Mouse (Mus musculus): ENCODE data around the gene Ptpn14. TPM values are rescaled to one million over a fixed set of nuclear protein-coding genes. Genes with fewer than 3 reads are reported as not detected.

Ptpn14 gene
- total RNA-seq (2023; ENCODE audit: inconsistent age), result 19.8 to 26.9 TPM (median 22.5 TPM) in 4 replicates

DNA sequence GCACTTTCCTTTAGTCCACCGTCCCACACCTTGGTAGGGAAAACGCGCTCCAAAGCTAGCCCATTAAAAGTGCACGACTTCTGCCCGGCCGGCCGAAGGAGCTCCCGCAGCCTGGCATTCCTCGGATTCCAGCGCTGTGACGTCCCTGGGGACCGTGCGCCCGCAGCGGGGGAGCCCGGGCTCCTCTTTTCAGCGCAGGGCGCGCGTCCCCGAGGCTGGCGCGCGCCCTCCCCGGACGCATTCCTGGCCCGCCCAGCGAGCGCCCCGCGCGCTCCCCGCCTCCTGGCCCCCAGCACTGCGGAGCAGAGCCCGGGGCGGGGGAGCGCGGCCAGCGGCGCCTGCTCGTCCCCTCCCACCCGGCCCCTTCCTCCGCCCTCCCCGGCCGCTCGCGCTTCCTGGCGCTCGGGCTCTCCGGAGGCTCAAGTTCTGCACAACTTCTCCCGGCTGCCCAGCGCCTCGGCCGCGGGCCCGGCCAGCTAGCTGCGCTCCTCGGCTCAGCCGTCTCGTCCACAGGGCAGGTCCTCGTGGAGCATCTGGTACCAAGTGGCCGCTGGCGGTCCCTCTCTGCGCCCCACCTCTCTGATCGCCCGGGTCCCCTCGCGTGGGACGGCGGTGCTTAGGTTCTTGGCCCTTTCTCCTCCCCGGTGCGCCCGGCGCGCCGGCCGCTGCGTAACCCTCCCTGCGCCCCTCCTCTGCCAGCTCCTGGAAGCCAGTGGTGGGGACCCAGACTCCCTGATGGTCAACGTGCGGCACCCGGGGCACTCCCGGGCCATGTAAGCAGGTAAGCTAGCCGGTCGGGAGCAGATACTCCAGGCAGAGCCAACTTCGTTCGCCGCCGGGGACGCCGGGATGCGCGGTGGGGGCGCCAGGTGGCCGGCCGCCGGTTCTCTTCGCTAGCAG lies at the start of gene Ptpn14:
Gene Ptpn14 (plus strand): TSS at position 385 of the 900 bp plus-strand sequence.

DNA sequence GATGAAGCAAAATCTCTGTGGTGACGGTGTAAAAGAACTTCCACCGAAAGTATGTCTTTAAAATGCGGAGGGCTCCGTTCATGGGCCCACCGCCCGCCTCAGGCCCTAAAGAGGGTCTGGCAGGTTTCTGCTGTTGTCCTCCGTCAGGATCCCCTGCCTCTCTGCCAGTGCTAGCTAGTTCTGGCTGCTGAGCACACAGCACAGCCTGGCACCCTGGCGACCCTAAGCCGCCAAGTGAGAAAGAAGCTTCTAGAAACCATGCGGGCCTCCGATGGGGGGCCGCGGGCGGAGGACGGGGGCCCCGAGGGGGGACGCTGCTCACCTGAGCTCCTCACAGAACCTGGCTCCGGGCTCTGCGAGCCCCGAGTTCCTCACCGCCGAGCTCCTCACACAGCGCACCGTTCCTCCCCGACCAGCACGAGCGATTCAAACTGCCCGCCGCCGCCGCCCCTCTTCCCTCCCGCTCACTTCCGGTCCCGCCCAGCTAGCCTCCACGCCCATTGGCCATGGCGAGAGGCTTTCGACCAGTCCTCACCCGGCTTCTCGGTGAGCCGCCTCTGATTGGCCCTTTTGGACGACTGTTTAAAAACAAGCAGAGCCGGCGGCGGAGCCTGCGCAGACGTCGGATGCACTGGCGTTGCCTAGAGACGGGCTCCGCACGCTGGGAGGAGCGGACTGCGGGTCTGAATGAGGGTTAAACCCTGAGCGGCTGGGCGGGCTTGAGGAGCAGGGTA lies 40.2 kb upstream of the Ptpn14 start, which contains the start of gene Cenpf:
Gene Cenpf (minus strand): TSS at position 433 of the 734 bp plus-strand sequence.

DNA sequence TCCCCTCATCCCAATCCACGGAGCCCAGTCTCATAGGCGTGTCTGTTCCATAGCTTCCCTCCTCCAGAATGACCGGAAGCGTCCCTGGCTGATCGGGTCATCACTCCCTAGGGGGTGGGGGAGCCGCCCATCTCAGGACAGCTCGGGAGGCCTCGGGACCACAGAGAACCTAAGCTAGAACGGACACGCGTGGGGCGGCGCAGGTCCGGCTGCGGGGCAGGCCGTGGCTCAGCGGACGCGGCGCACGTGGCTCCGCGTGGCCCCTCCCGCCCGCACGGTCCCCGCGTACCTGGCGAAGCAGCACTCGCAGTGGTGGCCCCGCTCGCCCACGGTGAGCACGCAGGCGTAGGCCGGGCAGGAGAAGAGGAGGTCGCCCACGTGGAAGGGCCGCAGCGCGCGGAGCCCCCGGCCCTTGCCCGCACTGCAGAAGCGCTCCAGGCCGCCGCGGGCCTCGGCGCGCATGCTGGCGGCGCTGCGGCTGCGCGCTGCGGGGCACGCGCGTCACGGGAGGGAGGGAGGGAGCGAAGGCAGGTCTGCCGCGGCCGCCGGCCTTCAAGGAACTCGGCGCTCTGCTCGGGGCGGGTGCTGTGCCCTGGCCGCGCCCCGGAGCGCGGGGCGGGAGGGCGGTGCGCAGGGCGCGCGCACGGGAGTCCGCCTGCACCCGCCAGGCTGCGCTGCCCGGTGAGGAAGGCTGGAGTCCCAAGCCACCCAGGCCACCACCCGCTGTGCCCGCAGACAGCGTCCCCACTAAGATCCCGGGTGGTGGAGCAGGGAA lies 193.9 kb downstream of the Ptpn14 start, which contains the start of gene Smyd2:
Gene Smyd2 (minus strand): TSS at position 546 of the 775 bp plus-strand sequence.

Other genes with a start within 250 kb of the Ptpn14 start
- gene Cenpf, start 40.2 kb upstream of the Ptpn14 start, total RNA-seq (2023; ENCODE audit: inconsistent age), result 0.83 to 2.2 TPM (median 1.1 TPM) in 4 replicates
- gene Smyd2, start 194.1 kb downstream of the Ptpn14 start, total RNA-seq (2023; ENCODE audit: inconsistent age), result 2.4 to 6.4 TPM (median 3.3 TPM) in 4 replicates

Data from B cell, adult (primary cell).